Comparison of ENCODE assay signal across 9 mouse cellular contexts in genomic region chr4:151919900-151920643, GRCm38 (mm10). TPM values are rescaled to one million over a fixed set of nuclear protein-coding genes. Genes with fewer than 3 reads are reported as not detected.
DNase-seq lines count a peak whose midpoint lies in the region; ATAC-seq and TF ChIP-seq lines count a peak whose summit lies in the region.
"Had no signal": no experiment of that assay in that cellular context is flagged by ENCODE, and none has a peak within 500 bp of the region (broad histone marks: within the 10 kb centered on the region; RNA-seq: fewer than 3 reads in every experiment).

No protein-coding gene starts in this region.

- no peaks in the 10 kb centered on the region for H3K27me3 ChIP-seq in heart, adult 2 months (ENCODE audit: control insufficient read depth, insufficient read depth, low read length)
- H3K27me3 ChIP-seq in forebrain, embryonic 15.5 days = no peaks in the 10 kb centered on the region
- no peaks in the 10 kb centered on the region for H3K27me3 ChIP-seq in hindbrain, embryonic 15.5 days
- H3K27me3 ChIP-seq in limb, embryonic 15.5 days = no peaks in the 10 kb centered on the region
- H3K27me3 ChIP-seq in midbrain, embryonic 15.5 days (replicated peaks) = no peaks in the 10 kb centered on the region
- no peaks in the 10 kb centered on the region for H3K27me3 ChIP-seq in stomach, embryonic 14.5 days (ENCODE audit: control insufficient read depth, insufficient read depth, low read length)

- no peaks in the 10 kb centered on the region for H3K4me1 ChIP-seq in heart, adult 2 months (ENCODE audit: control insufficient read depth, insufficient read depth, low read length)
- peaks cover 4% of the 10 kb centered on the region; the same call in 1 of the 2 replicates for H3K4me1 ChIP-seq in forebrain, embryonic 15.5 days
- H3K4me1 ChIP-seq in hindbrain, embryonic 15.5 days (replicated peaks) = peaks cover 4% of the 10 kb centered on the region; the same call in 1 of the 2 replicates
- peaks cover 4% of the 10 kb centered on the region; the same call in 1 of the 2 replicates for H3K4me1 ChIP-seq in limb, embryonic 15.5 days
- H3K4me1 ChIP-seq in midbrain, embryonic 15.5 days = 0 out of 2 replicates have a peak, but pooled peaks cover 5% of the 10 kb centered on the region
- no peaks in the 10 kb centered on the region for H3K4me1 ChIP-seq in stomach, embryonic 14.5 days (ENCODE audit: control insufficient read depth, insufficient read depth, low read length)

- WGBS in heart, adult 2 months = 20% methylated on average over 16 of the region's 16 CpGs
- WGBS in forebrain, embryonic 15.5 days = 26% methylated on average over 16 of the region's 16 CpGs
- 25% methylated on average over 16 of the region's 16 CpGs for WGBS in hindbrain, embryonic 15.5 days
- WGBS in limb, embryonic 15.5 days = 18% methylated on average over 16 of the region's 16 CpGs
- WGBS in midbrain, embryonic 15.5 days = 16% methylated on average over 16 of the region's 16 CpGs
- 18% methylated on average over 16 of the region's 16 CpGs for WGBS in stomach, embryonic 14.5 days

- H3K36me3 ChIP-seq in heart, adult 2 months (ENCODE audit: control insufficient read depth, insufficient read depth, low read length) = no peaks in the 10 kb centered on the region
- no peaks in the 10 kb centered on the region for H3K36me3 ChIP-seq in forebrain, embryonic 15.5 days
- no peaks in the 10 kb centered on the region for H3K36me3 ChIP-seq in hindbrain, embryonic 15.5 days
- no peaks in the 10 kb centered on the region for H3K36me3 ChIP-seq in limb, embryonic 15.5 days
- no peaks in the 10 kb centered on the region for H3K36me3 ChIP-seq in midbrain, embryonic 15.5 days (replicated peaks)
- no peaks in the 10 kb centered on the region for H3K36me3 ChIP-seq in stomach, embryonic 14.5 days (ENCODE audit: control insufficient read depth, insufficient read depth, low read length)

- H3K9me3 ChIP-seq in forebrain, embryonic 15.5 days = no peaks in the 10 kb centered on the region
- H3K9me3 ChIP-seq in hindbrain, embryonic 15.5 days = no peaks in the 10 kb centered on the region
- H3K9me3 ChIP-seq in limb, embryonic 15.5 days = no peaks in the 10 kb centered on the region
- no peaks in the 10 kb centered on the region for H3K9me3 ChIP-seq in midbrain, embryonic 15.5 days
- H3K9me3 ChIP-seq in stomach, embryonic 14.5 days (ENCODE audit: control insufficient read depth, low read depth, low read length) = no peaks in the 10 kb centered on the region

- no peak for TF ChIP-seq POLR2A in heart, adult 2 months (IDR thresholded peaks at IDR 0.05; ENCODE audit: insufficient read depth, low read depth, low read length)

- no peak overlapping the region for H3K4me3 ChIP-seq in heart, adult 2 months
- peak overlapping the region; percentile 19; the same call in 1 of the 2 replicates for H3K4me3 ChIP-seq in forebrain, embryonic 15.5 days
- peak overlapping the region; percentile 20; the same call in 1 of the 2 replicates for H3K4me3 ChIP-seq in hindbrain, embryonic 15.5 days
- peak overlapping the region; percentile 26 for H3K4me3 ChIP-seq in limb, embryonic 15.5 days
- H3K4me3 ChIP-seq in midbrain, embryonic 15.5 days = peak overlapping the region; percentile 17
- no peak overlapping the region for H3K4me3 ChIP-seq in stomach, embryonic 14.5 days (ENCODE audit: low read depth, low read length)
- H3K4me3 ChIP-seq: myocyte had no signal

- peak overlapping the region; percentile 40 for H3K4me2 ChIP-seq in forebrain, embryonic 15.5 days (replicated peaks)
- H3K4me2 ChIP-seq in hindbrain, embryonic 15.5 days = peak overlapping the region; percentile 52
- peak overlapping the region; percentile 47 for H3K4me2 ChIP-seq in limb, embryonic 15.5 days
- peak overlapping the region; percentile 48 for H3K4me2 ChIP-seq in midbrain, embryonic 15.5 days
- H3K4me2 ChIP-seq in stomach, embryonic 14.5 days (replicated peaks; ENCODE audit: low read depth, low read length) = peak overlapping the region; percentile 26

- intact Hi-C loops in heart, adult 2 months (cut with DNase I) = loop anchor here (1.0 to 10.0 kb wide), 4 partner anchors 19 to 763 kb away; no protein-coding TSS in a partner anchor

- peak; percentile 53 to 68 for DNase-seq in heart, adult 2 months
- no peak for DNase-seq in heart, adult 11 months
- DNase-seq in cerebellum, adult 18-20 months = peak; percentile 71 to 82

- ATAC-seq in forebrain, embryonic 15.5 days (replicated peaks) = 0 out of 2 replicates have a peak, but pooled peaks have one; percentile 19
- 0 out of 2 replicates have a peak, but pooled peaks have one; percentile 56 for ATAC-seq in hindbrain, embryonic 15.5 days (ENCODE audit: low FRiP score, low read depth)
- no peak for ATAC-seq in limb, embryonic 15.5 days (ENCODE audit: insufficient number of reproducible peaks, low FRiP score, low TSS enrichment, low read depth)
- ATAC-seq in midbrain, embryonic 15.5 days (replicated peaks) = 0 out of 2 replicates have a peak, but pooled peaks have one; percentile 30
- no peak for ATAC-seq in stomach, embryonic 14.5 days (ENCODE audit: insufficient number of reproducible peaks, insufficient read depth, low FRiP score, low read depth)

- 0 out of 2 replicates have a peak, but pooled peaks have one; percentile 70 for TF ChIP-seq EP300 in heart, adult 2 months (IDR thresholded peaks at IDR 0.05; ENCODE audit: insufficient read depth, low read depth, low read length)

- H3K79me2 ChIP-seq in heart, adult 2 months (replicated peaks; ENCODE audit: control insufficient read depth, insufficient read depth, low read length) = no peaks in the 10 kb centered on the region

- no peak overlapping the region for H3K27ac ChIP-seq in heart, adult 2 months
- no peak overlapping the region for H3K27ac ChIP-seq in forebrain, embryonic 15.5 days (replicated peaks)
- H3K27ac ChIP-seq in hindbrain, embryonic 15.5 days (replicated peaks) = no peak overlapping the region
- no peak overlapping the region for H3K27ac ChIP-seq in limb, embryonic 15.5 days
- H3K27ac ChIP-seq in midbrain, embryonic 15.5 days = no peak overlapping the region
- H3K27ac ChIP-seq in stomach, embryonic 14.5 days (ENCODE audit: low read length) = no peak overlapping the region

- TF ChIP-seq CTCF in heart, adult 2 months (IDR thresholded peaks at IDR 0.05) = peak; percentile 93

- 0 out of 2 replicates have a peak overlapping the region, but pooled peaks have one; percentile 16 for H3K9ac ChIP-seq in heart, adult 2 months (ENCODE audit: low read depth, low read length)
- 0 out of 2 replicates have a peak overlapping the region, but pooled peaks have one; percentile 22 for H3K9ac ChIP-seq in forebrain, embryonic 15.5 days (replicated peaks)
- no peak overlapping the region for H3K9ac ChIP-seq in hindbrain, embryonic 15.5 days
- no peak overlapping the region for H3K9ac ChIP-seq in limb, embryonic 15.5 days
- H3K9ac ChIP-seq in midbrain, embryonic 15.5 days = no peak overlapping the region
- H3K9ac ChIP-seq in stomach, embryonic 14.5 days (replicated peaks; ENCODE audit: low read depth, low read length) = no peak overlapping the region

RNA-seq across cellular contexts. Expression of gene Dnajc11, which starts 13.4 kb away (rescaled TPM):
- 10 to 100 TPM; 71.0 to 84.3 TPM for total RNA-seq in heart, adult 2 months (2021)
- polyA plus RNA-seq in heart, adult 2 months (2012; rRNA removed) = 55.9 and 66.9 TPM in 2 replicates
- polyA plus RNA-seq in forebrain, embryonic 15.5 days (2015; fragmentation: Nextera tagmentation; extraction: Ambion mirVana) = 81.1 and 82.4 TPM in 2 replicates
- 79.8 and 81.6 TPM in 2 replicates for polyA plus RNA-seq in hindbrain, embryonic 15.5 days (2015; fragmentation: Nextera tagmentation; extraction: Ambion mirVana)
- polyA plus RNA-seq in limb, embryonic 15.5 days (2015; fragmentation: Nextera tagmentation; extraction: Ambion mirVana) = 58.3 and 61.6 TPM in 2 replicates
- polyA plus RNA-seq in midbrain, embryonic 15.5 days (2015; fragmentation: Nextera tagmentation; extraction: Ambion mirVana) = 89.4 and 92.5 TPM in 2 replicates
- polyA plus RNA-seq in stomach, embryonic 14.5 days (2014; fragmentation: Nextera tagmentation; extraction: Ambion mirVana) = 59.9 and 62.6 TPM in 2 replicates

RNA-seq across cellular contexts. Expression of gene Camta1, which starts 58.4 kb away (rescaled TPM):
- total RNA-seq in heart, adult 2 months (2021) = 100 to 1,000 TPM; 208 to 234 TPM
- polyA plus RNA-seq in heart, adult 2 months (2012; rRNA removed) = 39.4 and 75.3 TPM in 2 replicates
- polyA plus RNA-seq in forebrain, embryonic 15.5 days (2015; fragmentation: Nextera tagmentation; extraction: Ambion mirVana) = 130 and 141 TPM in 2 replicates
- 150 and 162 TPM in 2 replicates for polyA plus RNA-seq in hindbrain, embryonic 15.5 days (2015; fragmentation: Nextera tagmentation; extraction: Ambion mirVana)
- 65.7 and 66.4 TPM in 2 replicates for polyA plus RNA-seq in limb, embryonic 15.5 days (2015; fragmentation: Nextera tagmentation; extraction: Ambion mirVana)
- 145 and 156 TPM in 2 replicates for polyA plus RNA-seq in midbrain, embryonic 15.5 days (2015; fragmentation: Nextera tagmentation; extraction: Ambion mirVana)
- polyA plus RNA-seq in stomach, embryonic 14.5 days (2014; fragmentation: Nextera tagmentation; extraction: Ambion mirVana) = 86.8 and 106 TPM in 2 replicates

Comparison
In these comparisons a context has a peak if more than half of its experiments do, and no peak if none do; other contexts are left out.
1. H3K4me3 ChIP-seq: peak in forebrain, embryonic 15.5 days (single experiment), hindbrain, embryonic 15.5 days (single experiment), limb, embryonic 15.5 days (single experiment) and midbrain, embryonic 15.5 days (single experiment); none in heart, adult 2 months (single experiment) and stomach, embryonic 14.5 days (single experiment).
2. H3K9ac ChIP-seq: peak in heart, adult 2 months (single experiment) and forebrain, embryonic 15.5 days (single experiment); none in hindbrain, embryonic 15.5 days (single experiment), limb, embryonic 15.5 days (single experiment), midbrain, embryonic 15.5 days (single experiment) and stomach, embryonic 14.5 days (single experiment).
3. ATAC-seq: peak in forebrain, embryonic 15.5 days (single experiment), hindbrain, embryonic 15.5 days (single experiment) and midbrain, embryonic 15.5 days (single experiment); none in limb, embryonic 15.5 days (single experiment) and stomach, embryonic 14.5 days (single experiment).
4. Peak in every context shown above with its lines, with median percentiles within 50 percentile points of each other: H3K4me2 ChIP-seq.